Mouse (Mus musculus) embryonic facial prominence, embryonic 11.5 days (tissue): ENCODE data around the gene Wrb. TPM values are rescaled to one million over a fixed set of nuclear protein-coding genes. Genes with fewer than 3 reads are reported as not detected.

Experiments
- ATAC-seq: fragments of 200-750 bp; cut with Nextera tagmentation; replicated peaks from 2 replicates; pipeline ENCODE4 v1.8.0; 2017; ENCODE audit warnings: low read depth; ENCODE audit not compliant: insufficient number of reproducible peaks, low FRiP score, low TSS enrichment
- DNase-seq: peaks from one replicate; pipeline ENCODE4 v3.0.0-alpha.2; 2015; ENCODE audit warnings: low spot score
- H3K27ac ChIP-seq: fragments of 300-500 bp; sonication (generic); replicated peaks from 2 replicates; pipeline ENCODE4 v1.5.1; 2014; ENCODE audit warnings: mild to moderate bottlenecking, low read depth, low read length, control low read depth
- H3K27me3 ChIP-seq: fragments of 300-500 bp; sonication (generic); 2 replicates; pipeline ENCODE4 v1.6.1; 2014; ENCODE audit warnings: mild to moderate bottlenecking, low read length, moderate library complexity, mixed read lengths; ENCODE audit not compliant: control insufficient read depth, insufficient read depth
- H3K36me3 ChIP-seq: fragments of 300-500 bp; sonication (generic); replicated peaks from 2 replicates; pipeline ENCODE4 v1.6.1; 2014; ENCODE audit warnings: low read depth, mild to moderate bottlenecking, low read length, moderate library complexity, mixed read lengths; ENCODE audit not compliant: control insufficient read depth, insufficient read depth
- H3K4me1 ChIP-seq: fragments of 300-500 bp; sonication (generic); 2 replicates; pipeline ENCODE4 v1.6.1; 2014; ENCODE audit warnings: low read length, mixed read lengths; ENCODE audit not compliant: control insufficient read depth, insufficient read depth
- H3K4me2 ChIP-seq: fragments of 300-500 bp; sonication (generic); 2 replicates; pipeline ENCODE4 v1.6.1; 2014; ENCODE audit warnings: low read depth, mild to moderate bottlenecking, control low read depth, low read length, moderate library complexity
- H3K4me3 ChIP-seq: fragments of 300-500 bp; sonication (generic); 2 replicates; pipeline ENCODE4 v1.5.1; 2014; ENCODE audit warnings: low read depth, low read length, control low read depth
- H3K9ac ChIP-seq: fragments of 300-500 bp; sonication (generic); replicated peaks from 2 replicates; pipeline ENCODE4 v1.6.1; 2014; ENCODE audit warnings: mild to moderate bottlenecking, control low read depth, low read length
- H3K9me3 ChIP-seq: fragments of 300-500 bp; sonication (generic); replicated peaks from 2 replicates; pipeline ENCODE4 v1.6.1; 2016; ENCODE audit warnings: mild to moderate bottlenecking, low read length, inconsistent platforms, mixed read lengths; ENCODE audit not compliant: control insufficient read depth
- WGBS: fragments of 180-500 bp; shearing (Covaris S2); extraction: QIAGEN DNeasy Blood & Tissue Kit; methylation state at CpG from one replicate; pipeline ENCODE4 v1.1.7; 2014; 5-methylcytosine and 5-hydroxymethylcytosine counted together
- polyA plus RNA-seq: library from polyadenylated mRNA; unstranded; fragments of >200 nt; fragmentation: Nextera tagmentation; extraction: Ambion mirVana; gene quantifications from 2 replicates; pipeline ENCODE4 v1.2.1, GENCODE M21; 2014

Gene Wrb
- polyA plus RNA-seq, 1 experiment from 2014 or later: 91.6 TPM

- ATAC-seq: no peak
- Histone ChIP-seq H3K4me1 (no peaks in the 10 kb centered on the region), H3K27ac (no peak overlapping the region), H3K4me2 (no peak overlapping the region), H3K9ac (no peak overlapping the region), H3K4me3 (no peak overlapping the region), H3K36me3 (no peaks in the 10 kb centered on the region), H3K27me3 (no peaks in the 10 kb centered on the region), H3K9me3 (no peaks in the 10 kb centered on the region)
- WGBS: 67% methylated on average over 9 of the region's 9 CpGs
- DNase-seq: no peak
Measured at GRCm38 (mm10) chr16:96149311-96149710, 4.1 kb downstream of the Wrb start.

- 70% methylated on average over 4 of the region's 4 CpGs for WGBS
Measured at GRCm38 (mm10) chr16:96150995-96151394, 5.8 kb downstream of the Wrb start.

GRCm38 (mm10) chr16:96151551-96151950 lies 6.3 kb downstream of the Wrb start:
- WGBS: 25% methylated on average over 9 of the region's 9 CpGs
- no peak overlapping the region for H3K9ac ChIP-seq
- ATAC-seq: no peak

More at GRCm38 (mm10) chr16:96150995-96151394, 5.8 kb downstream of the Wrb start:
- no peak for ATAC-seq
- no peak overlapping the region for H3K27ac ChIP-seq
- H3K36me3 ChIP-seq: no peaks in the 10 kb centered on the region
- H3K4me2 ChIP-seq: no peak overlapping the region
- H3K9ac ChIP-seq: no peak overlapping the region
- H3K4me3 ChIP-seq: no peak overlapping the region
- DNase-seq: no peak
- no peaks in the 10 kb centered on the region for H3K9me3 ChIP-seq
- no peaks in the 10 kb centered on the region for H3K27me3 ChIP-seq
- H3K4me1 ChIP-seq: no peaks in the 10 kb centered on the region

GRCm38 (mm10) chr16:96154476-96154875 lies 9.3 kb downstream of the Wrb start:
- H3K4me3 ChIP-seq: no peak overlapping the region

More at GRCm38 (mm10) chr16:96151551-96151950, 6.3 kb downstream of the Wrb start:
- Histone ChIP-seq H3K27me3 (no peaks in the 10 kb centered on the region), H3K4me2 (no peak overlapping the region), H3K4me3 (no peak overlapping the region), H3K4me1 (no peaks in the 10 kb centered on the region), H3K9me3 (no peaks in the 10 kb centered on the region), H3K36me3 (no peaks in the 10 kb centered on the region), H3K27ac (no peak overlapping the region)
- peak; percentile 82 for DNase-seq

GRCm38 (mm10) chr16:96156019-96156418 lies 10.8 kb downstream of the Wrb start:
- Histone ChIP-seq H3K27me3 (no peaks in the 10 kb centered on the region), H3K36me3 (no peaks in the 10 kb centered on the region), H3K9me3 (no peaks in the 10 kb centered on the region), H3K27ac (no peak overlapping the region), H3K9ac (no peak overlapping the region), H3K4me1 (no peaks in the 10 kb centered on the region), H3K4me3 (no peak overlapping the region), H3K4me2 (no peak overlapping the region)
- 90% methylated on average over 8 of the region's 8 CpGs for WGBS
- no peak for ATAC-seq
- DNase-seq: no peak

More at GRCm38 (mm10) chr16:96154476-96154875, 9.3 kb downstream of the Wrb start:
- Histone ChIP-seq H3K9me3 (no peaks in the 10 kb centered on the region), H3K4me2 (no peak overlapping the region), H3K9ac (no peak overlapping the region), H3K36me3 (no peaks in the 10 kb centered on the region), H3K27me3 (no peaks in the 10 kb centered on the region), H3K27ac (no peak overlapping the region), H3K4me1 (no peaks in the 10 kb centered on the region)
- ATAC-seq (no peak), DNase-seq (no peak)
- 86% methylated on average over 2 of the region's 2 CpGs for WGBS

- WGBS: 92% methylated on average over 11 of the region's 11 CpGs
- H3K9ac ChIP-seq: no peak overlapping the region
- no peak overlapping the region for H3K4me3 ChIP-seq
- DNase-seq (no peak), ATAC-seq (no peak)
- H3K27ac ChIP-seq: no peak overlapping the region
- no peak overlapping the region for H3K4me2 ChIP-seq
- no peaks in the 10 kb centered on the region for H3K4me1 ChIP-seq
- no peaks in the 10 kb centered on the region for H3K9me3 ChIP-seq
- H3K27me3 ChIP-seq: no peaks in the 10 kb centered on the region
- no peaks in the 10 kb centered on the region for H3K36me3 ChIP-seq
Measured at GRCm38 (mm10) chr16:96157171-96157570, 12.0 kb downstream of the Wrb start.

GRCm38 (mm10) chr16:96158511-96159080 lies 13.4 kb downstream of the Wrb start:
- ATAC-seq (no peak), DNase-seq (peak; percentile 8)
- Histone ChIP-seq H3K27me3 (no peaks in the 10 kb centered on the region), H3K4me1 (no peaks in the 10 kb centered on the region), H3K36me3 (no peaks in the 10 kb centered on the region), H3K9me3 (no peaks in the 10 kb centered on the region), H3K4me3 (peak overlapping the region; percentile 56; the same call in 1 of the 2 replicates), H3K27ac (peak overlapping the region; percentile 76; the same call in 1 of the 2 replicates), H3K9ac (peak overlapping the region; percentile 93), H3K4me2 (peak overlapping the region; percentile 99)
- 59% methylated on average over 12 of the region's 12 CpGs for WGBS

- H3K36me3 ChIP-seq: no peaks in the 10 kb centered on the region
- H3K4me1 ChIP-seq: no peaks in the 10 kb centered on the region
- H3K27me3 ChIP-seq: no peaks in the 10 kb centered on the region
- no peaks in the 10 kb centered on the region for H3K9me3 ChIP-seq
- H3K4me3 ChIP-seq: peak overlapping the region; percentile 56
- WGBS: under 1% methylated on average over 67 of the region's 67 CpGs
- H3K4me2 ChIP-seq: peak overlapping the region; percentile 99
- ATAC-seq (peak; percentile 72), DNase-seq (peak; percentile 80)
- H3K9ac ChIP-seq: peak overlapping the region; percentile 93
- peak overlapping the region; percentile 76 for H3K27ac ChIP-seq
Measured at GRCm38 (mm10) chr16:96159091-96159731, 14.0 kb downstream of the Wrb start.
